Mouse (Mus musculus) left cerebral cortex, postnatal 36 days (tissue): ENCODE measurements around the gene Slc41a2. TPM values are rescaled to one million over a fixed set of nuclear protein-coding genes. Genes with fewer than 3 reads are reported as not detected.
"Not testable (repeated sequence)": the region's sequence is repeated elsewhere in the genome, so short reads cannot be mapped to it uniquely, and the experiment has no call there.

Source experiments
- DNase-seq, 2 experiments: peaks; one replicate each; pipeline ENCODE4 v3.0.0; 2021 to 2022; ENCODE audit warnings: low spot score in 2 of 2, mixed read lengths in 1 of 2
- intact Hi-C: fragments of 180-260 bp; cut with DNase I; formaldehyde crosslinking; loops from one replicate; pipeline ENCODE4 v1.15.1; 2025
- total RNA-seq, 2 experiments: library from RNA; stranded (reverse); gene quantifications; 2 replicates each; pipeline ENCODE4 v1.2.3; 2021

Slc41a2 gene
- total RNA-seq = 10 to 100 TPM; 24.1 to 26.6 TPM

- DNase-seq = peak; percentile 73 to 83
- intact Hi-C loops = no loop called here
These were observed at the start of gene Slc41a2 for GRCm38 (mm10) chr10:83337159-83337951. Gene Slc41a2 (minus strand): TSS chr10:83337882.

GRCm38 (mm10) chr10:83385330-83385910, 47.7 kb upstream of the Slc41a2 start:
- intact Hi-C loops = no loop called here
- DNase-seq = no peak

- intact Hi-C loops = no loop called here
- no peak for DNase-seq
These were observed 47.0 kb upstream of the Slc41a2 start for GRCm38 (mm10) chr10:83384456-83385215.

- DNase-seq = no peak
These were observed 46.2 kb upstream of the Slc41a2 start for GRCm38 (mm10) chr10:83383863-83384262.

GRCm38 (mm10) chr10:83382988-83383387, 45.3 kb upstream of the Slc41a2 start:
- DNase-seq = no peak
- intact Hi-C loops = no loop called here

More at GRCm38 (mm10) chr10:83383863-83384262, 46.2 kb upstream of the Slc41a2 start:
- intact Hi-C loops = no loop called here

- intact Hi-C loops = no loop called here
- no peak for DNase-seq
These were observed 44.8 kb upstream of the Slc41a2 start for GRCm38 (mm10) chr10:83382528-83382927.

GRCm38 (mm10) chr10:83380501-83380900, 42.8 kb upstream of the Slc41a2 start:
- intact Hi-C loops = no loop called here
- no peak for DNase-seq

- intact Hi-C loops = no loop called here
- DNase-seq = no peak
These were observed 40.6 kb upstream of the Slc41a2 start for GRCm38 (mm10) chr10:83378083-83378833.

GRCm38 (mm10) chr10:83376911-83377682, 39.4 kb upstream of the Slc41a2 start:
- intact Hi-C loops = no loop called here

GRCm38 (mm10) chr10:83375458-83375857, 37.8 kb upstream of the Slc41a2 start:
- intact Hi-C loops, DNase-seq: not testable (repeated sequence)

More at GRCm38 (mm10) chr10:83376911-83377682, 39.4 kb upstream of the Slc41a2 start:
- no peak for DNase-seq

GRCm38 (mm10) chr10:83374045-83374656, 36.5 kb upstream of the Slc41a2 start:
- no peak for DNase-seq
- intact Hi-C loops = no loop called here

GRCm38 (mm10) chr10:83368918-83369317, 31.2 kb upstream of the Slc41a2 start:
- intact Hi-C loops = no loop called here
- DNase-seq = no peak

GRCm38 (mm10) chr10:83363451-83363850, 25.8 kb upstream of the Slc41a2 start:
- intact Hi-C loops = no loop called here
- DNase-seq = no peak

- intact Hi-C loops = loop anchor here (2.0 kb wide), 1 partner anchor 181 kb away; the partner anchor contains the start of gene Washc4
- no peak for DNase-seq
These were observed 24.1 kb upstream of the Slc41a2 start for GRCm38 (mm10) chr10:83361643-83362382.

GRCm38 (mm10) chr10:83360356-83360755, 22.7 kb upstream of the Slc41a2 start:
- no peak for DNase-seq
- intact Hi-C loops = loop anchor here (2.0 kb wide), 1 partner anchor 182 kb away; the partner anchor contains the start of gene Washc4

GRCm38 (mm10) chr10:83359956-83360355, 22.3 kb upstream of the Slc41a2 start, which contains the start of gene D10Wsu102e:
Gene D10Wsu102e (plus strand): TSS chr10:83360221.
- intact Hi-C loops = loop anchor here (2.0 to 10.0 kb wide), 2 partner anchors 183 to 455 kb away; partner anchors contain the start of gene Washc4
- peak; percentile 95 for DNase-seq

GRCm38 (mm10) chr10:83359451-83359850, 21.8 kb upstream of the Slc41a2 start:
- intact Hi-C loops = loop anchor here (10.0 kb wide), 1 partner anchor 455 kb away; no protein-coding TSS in a partner anchor
- no peak for DNase-seq
